Mouse (Mus musculus): Measurements from ENCODE around the gene Rin3.

- TF ChIP-seq EP300 (IDR thresholded peaks at IDR 0.05) (no peak), CTCF (IDR thresholded peaks at IDR 0.05) (no peak)
Observed at GRCm38 (mm10) chr12:102282763-102283482, at the start of gene Rin3.

All from lung, postnatal 0 days (tissue).